Mouse (Mus musculus): ENCODE data around the gene Fmo1. TPM values are rescaled to one million over a fixed set of nuclear protein-coding genes. Genes with fewer than 3 reads are reported as not detected.
A peak's percentile ranks its signal among the peaks of the same experiment; 100 is the strongest.

The Fmo1 gene
- polyA plus RNA-seq, 1 experiment from 2014 or later: 82.5 TPM

DNA sequence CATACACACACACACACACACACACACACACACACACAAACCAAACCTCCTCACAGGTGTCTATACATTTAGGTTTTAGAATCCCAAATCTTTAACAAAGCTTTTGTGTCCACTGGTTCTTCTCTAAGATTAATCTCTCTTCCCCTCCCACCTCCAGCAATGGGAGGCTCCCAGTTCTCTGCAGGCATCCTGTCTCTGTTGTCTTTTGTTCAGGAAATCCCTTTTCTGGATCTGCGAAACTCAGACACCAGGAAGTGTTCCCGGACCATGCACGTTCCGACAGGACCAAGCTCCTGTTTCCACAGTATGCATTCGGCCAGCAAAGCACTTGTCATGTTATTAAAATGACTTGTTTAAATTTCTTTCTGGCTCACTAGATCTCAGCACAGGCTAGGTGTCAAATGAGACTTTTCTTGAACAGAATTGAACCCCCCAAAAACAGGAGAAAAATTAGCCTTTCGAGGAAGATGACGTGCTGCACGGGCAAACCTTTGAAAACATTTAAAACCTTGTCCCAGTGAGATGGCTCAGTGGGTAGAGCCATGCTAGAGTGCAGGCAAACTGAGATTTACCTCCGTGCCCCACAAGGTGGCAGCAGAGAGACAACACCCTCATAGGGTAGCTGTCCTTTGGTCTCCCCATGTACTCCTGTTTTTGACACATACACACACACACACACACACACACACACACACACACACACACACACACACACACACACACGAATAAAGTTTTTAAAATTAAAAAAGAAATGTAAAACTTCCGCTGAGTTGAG is 13.4 kb upstream of the Fmo1 start:
- WGBS: 58% methylated on average over 11 of the region's 11 CpGs
- Histone ChIP-seq H3K36me3 (ENCODE audit: insufficient read depth, low read length) (no peaks in the 10 kb centered on the region), H3K4me2 (ENCODE audit: low read length) (no peak overlapping the region)

GRCm38 (mm10) chr1:162875091-162875490 is 8.7 kb upstream of the Fmo1 start:
- no peaks in the 10 kb centered on the region for H3K9me3 ChIP-seq (replicated peaks; ENCODE audit: low read length)
- ATAC-seq (replicated peaks; ENCODE audit: low FRiP score, low read depth): no peak
- 43% methylated on average over 3 of the region's 3 CpGs for WGBS

More for the DNA sequence above, 13.4 kb upstream of the Fmo1 start:
- Histone ChIP-seq H3K27ac (no peak overlapping the region), H3K27me3 (ENCODE audit: insufficient read depth, low read length) (no peaks in the 10 kb centered on the region), H3K4me1 (replicated peaks; ENCODE audit: insufficient read depth, low read length) (no peaks in the 10 kb centered on the region), H3K9ac (ENCODE audit: low read depth, low read length) (no peak overlapping the region), H3K9me3 (replicated peaks; ENCODE audit: low read length) (no peaks in the 10 kb centered on the region), H3K4me3 (replicated peaks; ENCODE audit: low read depth, low read length) (no peak overlapping the region)
- DNase-seq (ENCODE audit: low spot score) (no peak), ATAC-seq (replicated peaks; ENCODE audit: low FRiP score, low read depth) (no peak)
- peak; percentile 63 for TF ChIP-seq CTCF (IDR thresholded peaks at IDR 0.05; ENCODE audit: low read depth)

GRCm38 (mm10) chr1:162871701-162872311 is 5.4 kb upstream of the Fmo1 start:
- Histone ChIP-seq H3K9me3 (replicated peaks; ENCODE audit: low read length) (no peaks in the 10 kb centered on the region), H3K36me3 (ENCODE audit: insufficient read depth, low read length) (no peaks in the 10 kb centered on the region), H3K4me3 (replicated peaks; ENCODE audit: low read depth, low read length) (no peak overlapping the region), H3K4me2 (ENCODE audit: low read length) (no peak overlapping the region), H3K27me3 (ENCODE audit: insufficient read depth, low read length) (no peaks in the 10 kb centered on the region), H3K9ac (ENCODE audit: low read depth, low read length) (no peak overlapping the region), H3K27ac (peak overlapping the region; percentile 68), H3K4me1 (replicated peaks; ENCODE audit: insufficient read depth, low read length) (peaks cover 9% of the 10 kb centered on the region)
- 21% methylated on average over 9 of the region's 9 CpGs for WGBS
- TF ChIP-seq CTCF (IDR thresholded peaks at IDR 0.05; ENCODE audit: low read depth): no peak
- peak; percentile 55 for DNase-seq (ENCODE audit: low spot score)
- ATAC-seq (replicated peaks; ENCODE audit: low FRiP score, low read depth): peak; percentile 64

More at GRCm38 (mm10) chr1:162875091-162875490, 8.7 kb upstream of the Fmo1 start:
- Histone ChIP-seq H3K4me2 (ENCODE audit: low read length) (no peak overlapping the region), H3K9ac (ENCODE audit: low read depth, low read length) (no peak overlapping the region), H3K36me3 (ENCODE audit: insufficient read depth, low read length) (no peaks in the 10 kb centered on the region), H3K4me3 (replicated peaks; ENCODE audit: low read depth, low read length) (no peak overlapping the region), H3K4me1 (replicated peaks; ENCODE audit: insufficient read depth, low read length) (peaks cover 9% of the 10 kb centered on the region), H3K27me3 (ENCODE audit: insufficient read depth, low read length) (no peaks in the 10 kb centered on the region), H3K27ac (no peak overlapping the region)
- TF ChIP-seq CTCF (IDR thresholded peaks at IDR 0.05; ENCODE audit: low read depth): no peak
- no peak for DNase-seq (ENCODE audit: low spot score)

DNA sequence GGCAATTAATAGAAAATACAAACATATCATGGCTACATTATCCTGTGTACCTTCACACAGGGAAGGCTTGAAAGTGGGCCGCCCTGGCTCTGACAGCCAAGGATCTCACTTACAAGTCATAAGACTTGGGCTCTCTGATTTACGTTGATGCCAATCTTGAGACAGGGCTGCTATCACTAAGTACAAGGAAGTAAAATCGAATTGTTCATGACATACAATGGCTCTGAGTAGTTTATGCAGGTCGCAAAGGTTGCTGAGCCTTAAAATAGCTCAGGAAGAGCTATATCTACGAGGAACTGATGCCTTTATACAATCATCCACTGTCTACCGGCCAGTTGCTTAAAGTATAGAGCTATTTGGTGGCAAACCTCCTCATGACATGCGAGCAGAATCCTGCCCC is 4.6 kb upstream of the Fmo1 start:
- H3K27ac ChIP-seq: no peak overlapping the region; the same call in 1 of the 2 replicates
- H3K36me3 ChIP-seq (ENCODE audit: insufficient read depth, low read length): no peaks in the 10 kb centered on the region
- no peak overlapping the region for H3K9ac ChIP-seq (ENCODE audit: low read depth, low read length)
- H3K27me3 ChIP-seq (ENCODE audit: insufficient read depth, low read length): no peaks in the 10 kb centered on the region
- H3K4me1 ChIP-seq (replicated peaks; ENCODE audit: insufficient read depth, low read length): peaks cover 9% of the 10 kb centered on the region
- no peak for DNase-seq (ENCODE audit: low spot score)
- ATAC-seq (replicated peaks; ENCODE audit: low FRiP score, low read depth): no peak
- H3K4me2 ChIP-seq (ENCODE audit: low read length): no peak overlapping the region
- 70% methylated on average over 7 of the region's 7 CpGs for WGBS
- H3K4me3 ChIP-seq (replicated peaks; ENCODE audit: low read depth, low read length): no peak overlapping the region
- no peaks in the 10 kb centered on the region for H3K9me3 ChIP-seq (replicated peaks; ENCODE audit: low read length)
- no peak for TF ChIP-seq CTCF (IDR thresholded peaks at IDR 0.05; ENCODE audit: low read depth)

GRCm38 (mm10) chr1:162867396-162867795 is 986 bp upstream of the Fmo1 start:
- Histone ChIP-seq H3K9ac (ENCODE audit: low read depth, low read length) (no peak overlapping the region), H3K9me3 (replicated peaks; ENCODE audit: low read length) (no peaks in the 10 kb centered on the region), H3K4me3 (replicated peaks; ENCODE audit: low read depth, low read length) (no peak overlapping the region), H3K36me3 (ENCODE audit: insufficient read depth, low read length) (no peaks in the 10 kb centered on the region), H3K27ac (no peak overlapping the region), H3K4me2 (ENCODE audit: low read length) (no peak overlapping the region), H3K4me1 (replicated peaks; ENCODE audit: insufficient read depth, low read length) (peaks cover 9% of the 10 kb centered on the region), H3K27me3 (ENCODE audit: insufficient read depth, low read length) (no peaks in the 10 kb centered on the region)
- DNase-seq (ENCODE audit: low spot score): no peak
- no peak for ATAC-seq (replicated peaks; ENCODE audit: low FRiP score, low read depth)
- 67% methylated on average over 4 of the region's 4 CpGs for WGBS
- no peak for TF ChIP-seq CTCF (IDR thresholded peaks at IDR 0.05; ENCODE audit: low read depth)

GRCm38 (mm10) chr1:162865493-162865830 is 948 bp downstream of the Fmo1 start:
- no peak overlapping the region for H3K4me2 ChIP-seq (ENCODE audit: low read length)
- no peak overlapping the region for H3K9ac ChIP-seq (ENCODE audit: low read depth, low read length)
- ATAC-seq (replicated peaks; ENCODE audit: low FRiP score, low read depth) (no peak), DNase-seq (ENCODE audit: low spot score) (no peak)
- H3K9me3 ChIP-seq (replicated peaks; ENCODE audit: low read length): no peaks in the 10 kb centered on the region
- no peaks in the 10 kb centered on the region for H3K27me3 ChIP-seq (ENCODE audit: insufficient read depth, low read length)
- 62% methylated on average over 3 of the region's 3 CpGs for WGBS
- no peak overlapping the region for H3K4me3 ChIP-seq (replicated peaks; ENCODE audit: low read depth, low read length)
- no peak overlapping the region for H3K27ac ChIP-seq
- no peak for TF ChIP-seq CTCF (IDR thresholded peaks at IDR 0.05; ENCODE audit: low read depth)
- H3K36me3 ChIP-seq (ENCODE audit: insufficient read depth, low read length): no peaks in the 10 kb centered on the region
- H3K4me1 ChIP-seq (replicated peaks; ENCODE audit: insufficient read depth, low read length): 0 out of 2 replicates have a peak, but pooled peaks cover 6% of the 10 kb centered on the region
